Mouse (Mus musculus) R1 (cell line): ENCODE results near the gene Prpf6.

Source experiments
- DNase-seq: peaks from one replicate; pipeline ENCODE4 v3.0.0-alpha.2; 2018; ENCODE audit warnings: low read depth, low spot score

Gene Prpf6

GRCm38 (mm10) chr2:181597378-181598061 is 5.9 kb downstream of the Prpf6 start:
- DNase-seq: peak; percentile 71

GRCm38 (mm10) chr2:181598454-181599351 is 7.0 kb downstream of the Prpf6 start, which contains the start of gene Samd10:
Samd10 (minus strand) TSS chr2:181599212.
- DNase-seq: peak; percentile 79

GRCm38 (mm10) chr2:181600226-181600758 is 8.6 kb downstream of the Prpf6 start:
- no peak for DNase-seq

- peak; percentile 98 for DNase-seq
Observed at GRCm38 (mm10) chr2:181600828-181601750, 9.4 kb downstream of the Prpf6 start.

GRCm38 (mm10) chr2:181601751-181602145 is 10.1 kb downstream of the Prpf6 start:
- DNase-seq: no peak

GRCm38 (mm10) chr2:181602367-181602766 is 10.7 kb downstream of the Prpf6 start:
- DNase-seq: no peak

GRCm38 (mm10) chr2:181618761-181619495 is 27.3 kb downstream of the Prpf6 start:
- peak; percentile 21 for DNase-seq

- peak; percentile 25 for DNase-seq
Observed at GRCm38 (mm10) chr2:181623401-181623800, 31.7 kb downstream of the Prpf6 start.

- DNase-seq: no peak
Observed at GRCm38 (mm10) chr2:181628471-181628870, 36.8 kb downstream of the Prpf6 start.

- DNase-seq: no peak
Observed at GRCm38 (mm10) chr2:181632624-181633023, 41.0 kb downstream of the Prpf6 start.

GRCm38 (mm10) chr2:181635865-181636264 is 44.2 kb downstream of the Prpf6 start:
- DNase-seq: no peak

GRCm38 (mm10) chr2:181644361-181644760 is 52.7 kb downstream of the Prpf6 start:
- DNase-seq: peak; percentile 69

GRCm38 (mm10) chr2:181645666-181646065 is 54.0 kb downstream of the Prpf6 start:
- no peak for DNase-seq

- no peak for DNase-seq
Observed at GRCm38 (mm10) chr2:181646626-181647472, 55.2 kb downstream of the Prpf6 start.

- DNase-seq: no peak
Observed at GRCm38 (mm10) chr2:181648926-181649325, 57.3 kb downstream of the Prpf6 start.

- DNase-seq: no peak
Observed at GRCm38 (mm10) chr2:181653065-181653464, 61.4 kb downstream of the Prpf6 start.

GRCm38 (mm10) chr2:181653523-181653922 is 61.9 kb downstream of the Prpf6 start:
- no peak for DNase-seq

- DNase-seq: no peak
Observed at GRCm38 (mm10) chr2:181656734-181657133, 65.1 kb downstream of the Prpf6 start, which contains the start of gene Gm29797. Gm29797 (plus strand) TSS chr2:181657034.

- DNase-seq: no peak
Observed at GRCm38 (mm10) chr2:181657441-181657840, 65.8 kb downstream of the Prpf6 start.

- DNase-seq: no peak
Observed at GRCm38 (mm10) chr2:181658528-181658927, 66.9 kb downstream of the Prpf6 start.
